Mouse (Mus musculus) gastrocnemius, postnatal 4 days (tissue): ENCODE data around the gene Rapsn. TPM values are rescaled to one million over a fixed set of nuclear protein-coding genes. Genes with fewer than 3 reads are reported as not detected.
A peak's percentile ranks its signal among the peaks of the same experiment; 100 is the strongest.
"Not testable (repeated sequence)": the region's sequence is repeated elsewhere in the genome, so short reads cannot be mapped to it uniquely, and the experiment has no call there.

ENCODE experiments used
- DNase-seq, 2 experiments: peaks; one replicate each; pipeline ENCODE4 v3.0.0; 2021 to 2022; ENCODE audit warnings: low spot score in 2 of 2, mixed read lengths in 2 of 2
- long read RNA-seq, 2 experiments: library from polyadenylated mRNA; stranded (forward); transcript quantifications; one replicate each; pipeline ENCODE4 v2.0.0; 2021
- total RNA-seq, 2 experiments: library from RNA; stranded (reverse); gene quantifications; 2 replicates each; pipeline ENCODE4 v1.2.3; 2021

Rapsn gene
- total RNA-seq = 10 to 100 TPM; 37.6 to 45.0 TPM
- long read RNA-seq, experiment 1, transcript Rapsn-201 (8 exons, 1,606 nt) = major isoform, 81 of 93 reads
- long read RNA-seq, experiment 1, partial matches to known transcripts = 2 of 93 reads
- long read RNA-seq, experiment 1, other reads (novel, unspliced or antisense) = 10 of 93 reads
- long read RNA-seq, experiment 2, transcript Rapsn-201 (8 exons, 1,606 nt) = major isoform, 106 of 123 reads
- long read RNA-seq, experiment 2, partial matches to known transcripts = 3 of 123 reads
- long read RNA-seq, experiment 2, other reads (novel, unspliced or antisense) = 11 of 123 reads

DNA sequence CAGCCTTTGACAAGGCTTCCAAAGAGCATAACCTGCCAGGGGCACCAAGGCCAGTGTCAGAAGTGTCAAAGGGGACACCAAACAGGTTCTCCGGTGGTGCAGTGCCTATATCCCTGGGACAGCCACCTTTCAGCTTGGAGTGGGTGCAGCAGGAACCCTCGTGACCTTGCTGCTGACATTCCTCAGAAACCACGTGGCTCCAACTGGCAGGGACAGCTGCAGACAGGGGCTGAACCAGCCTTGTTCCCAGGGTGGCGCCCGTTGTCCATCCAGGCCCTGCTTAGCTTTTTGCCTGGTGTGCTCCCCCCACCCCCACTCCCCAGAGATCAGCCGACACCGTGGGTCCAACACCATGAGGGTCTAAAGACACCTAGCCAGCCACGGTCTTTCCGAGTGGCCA is at the start of gene Rapsn:
Gene Rapsn (plus strand): TSS at position 236 of the 400 bp plus-strand sequence.
- DNase-seq = peak in 1 of 2 experiments; percentile 67

DNA sequence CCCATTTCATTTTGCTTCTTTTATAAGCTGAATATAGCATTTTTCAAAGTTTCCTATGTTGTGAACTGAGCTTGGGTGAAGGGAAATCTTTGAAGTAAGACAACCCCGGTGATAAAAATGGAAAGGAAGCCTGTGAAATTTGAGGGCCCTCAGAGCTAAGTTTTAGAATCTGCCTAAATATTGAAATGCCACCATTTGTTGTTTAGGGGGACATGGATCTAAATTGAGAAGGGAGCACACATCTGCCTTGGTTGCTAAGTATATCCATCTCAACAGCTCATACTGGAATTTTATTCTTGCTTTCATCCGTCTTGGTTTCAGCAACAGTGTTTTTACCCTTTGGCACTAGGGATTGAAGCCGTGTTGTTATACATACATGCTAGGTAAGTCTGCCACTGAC is 49.4 kb upstream of the Rapsn start:
- DNase-seq = no peak

DNA sequence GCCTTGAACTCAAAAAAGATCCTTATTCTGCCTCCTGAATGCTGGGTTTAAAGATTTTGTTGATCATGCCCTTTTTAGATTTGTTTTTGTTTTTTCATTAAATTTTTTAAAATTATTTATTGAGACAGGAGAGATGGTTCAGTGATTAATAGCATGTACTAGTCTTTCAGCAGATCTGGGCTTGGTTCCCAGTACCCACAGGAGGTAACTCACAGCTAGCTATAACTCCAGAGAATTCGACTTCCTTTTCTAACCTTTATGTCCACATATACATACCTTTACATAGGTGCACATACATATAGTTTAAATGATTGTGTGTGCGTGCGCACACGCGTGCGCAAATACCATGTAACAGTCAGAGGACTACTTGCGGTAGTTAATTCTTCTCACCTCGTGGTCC is 26.9 kb upstream of the Rapsn start:
- no peak for DNase-seq

DNA sequence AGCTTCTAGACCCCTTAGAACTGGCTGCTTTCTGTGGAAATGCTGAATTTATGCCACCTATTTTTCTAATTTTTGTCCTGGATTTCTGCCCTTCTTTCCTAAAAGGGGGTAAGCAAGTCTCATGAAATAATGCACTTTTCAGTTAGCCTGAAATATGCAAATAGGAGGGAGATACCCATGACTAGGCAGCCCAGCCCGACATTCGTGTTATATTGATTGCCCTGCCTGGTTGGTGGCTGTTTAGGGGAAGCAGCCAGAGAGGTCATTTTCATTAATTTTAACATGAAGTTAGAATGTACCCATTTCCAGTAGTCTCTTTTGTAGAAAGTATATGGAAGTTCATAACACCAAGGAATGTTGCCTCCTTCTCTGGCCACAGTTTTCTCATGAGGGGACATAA is 21.5 kb upstream of the Rapsn start:
- no peak for DNase-seq

DNA sequence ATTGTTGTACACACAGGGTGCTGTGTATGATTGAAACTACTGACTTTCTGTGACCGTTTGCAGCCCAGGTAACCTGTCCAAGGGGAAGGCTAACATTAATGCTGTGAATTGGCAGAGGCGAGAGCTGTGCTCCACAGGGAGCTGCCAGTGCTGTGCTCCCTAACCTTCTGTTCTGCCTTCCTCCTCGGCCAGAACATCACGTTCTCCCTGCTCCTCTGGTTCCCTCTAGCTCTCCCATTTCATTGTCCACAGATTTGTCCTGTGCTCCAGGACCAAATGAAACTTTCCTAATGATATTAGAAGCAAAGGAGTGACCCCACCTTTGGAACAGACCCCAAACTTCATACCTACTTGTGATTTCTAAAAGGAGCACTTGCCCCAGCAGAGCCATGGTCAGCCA is 20.0 kb upstream of the Rapsn start:
- no peak for DNase-seq

DNA sequence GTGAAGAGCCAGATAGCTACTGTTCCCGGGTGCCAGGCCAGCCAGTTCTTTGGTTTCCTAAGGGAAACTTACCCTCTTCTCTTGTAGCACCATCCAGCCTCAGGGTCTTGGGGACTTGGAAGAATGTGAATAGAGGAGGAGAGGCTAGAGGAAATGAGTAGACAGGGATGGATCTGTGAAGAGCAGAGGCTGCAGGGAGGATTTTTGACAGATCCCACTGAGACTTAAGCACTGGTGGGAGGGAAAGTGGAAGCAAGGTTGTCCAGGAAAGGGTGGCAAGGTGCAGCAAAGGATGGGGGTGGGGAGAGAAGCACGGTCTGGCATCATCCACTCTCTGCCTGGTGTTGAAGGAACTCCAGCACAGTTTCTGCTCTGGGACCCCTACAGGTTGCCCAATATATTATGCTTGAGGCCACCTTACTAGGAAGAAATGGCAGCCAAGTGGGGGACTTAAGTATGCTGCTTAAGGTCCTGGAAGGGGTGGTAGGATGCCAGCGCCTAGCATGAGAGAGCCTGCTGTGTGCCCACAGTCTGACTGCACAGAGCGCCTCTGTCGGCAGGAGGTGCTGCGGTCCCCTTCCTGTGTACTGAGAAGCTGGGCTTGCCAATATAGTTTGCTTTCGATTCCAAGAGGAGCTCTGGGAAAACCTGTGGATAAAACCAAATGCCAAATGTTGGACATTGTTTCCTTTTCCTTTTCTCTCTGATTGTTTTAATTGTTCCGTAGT is 17.2 kb upstream of the Rapsn start:
- DNase-seq = peak in 1 of 2 experiments; percentile 30

DNA sequence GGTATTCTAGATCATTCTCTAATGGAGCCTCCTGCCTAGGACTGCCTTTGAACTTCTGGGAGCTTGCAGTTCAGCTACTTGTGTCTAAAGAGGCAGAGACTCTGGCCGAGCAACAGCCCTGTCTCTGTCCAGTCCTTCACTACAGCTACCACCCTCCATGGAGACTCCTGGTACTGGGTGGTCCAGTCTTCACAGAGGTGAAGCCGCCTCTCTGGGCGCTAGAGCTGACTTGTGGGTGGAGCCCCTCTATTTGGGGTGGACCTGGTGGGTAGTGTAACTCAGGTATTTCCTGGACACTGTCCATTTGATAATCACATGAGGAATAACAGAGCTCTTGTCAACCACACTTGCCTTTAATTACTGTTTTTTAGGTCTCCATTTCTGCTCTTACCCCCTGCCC is 15.5 kb upstream of the Rapsn start:
- DNase-seq = no peak

DNA sequence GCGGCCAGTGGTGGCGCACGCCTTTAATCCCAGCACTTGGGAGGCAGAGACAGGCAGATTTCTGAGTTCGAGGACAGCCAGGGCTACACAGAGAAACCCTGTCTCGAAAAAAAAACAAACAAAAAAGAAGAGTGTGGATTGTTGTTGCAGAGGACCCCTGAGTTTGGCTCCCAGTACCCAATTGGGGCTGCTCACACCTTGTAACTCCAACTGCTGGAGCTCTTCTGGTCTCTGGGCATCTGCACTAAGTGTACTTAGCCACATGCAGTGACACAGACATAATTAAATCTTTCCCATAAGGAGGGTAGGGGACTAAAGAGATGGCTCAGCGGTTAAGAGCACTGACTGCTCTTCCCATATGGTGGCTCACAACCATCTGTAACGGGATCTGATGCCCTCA is 13.2 kb upstream of the Rapsn start:
- not testable (repeated sequence) for DNase-seq

DNA sequence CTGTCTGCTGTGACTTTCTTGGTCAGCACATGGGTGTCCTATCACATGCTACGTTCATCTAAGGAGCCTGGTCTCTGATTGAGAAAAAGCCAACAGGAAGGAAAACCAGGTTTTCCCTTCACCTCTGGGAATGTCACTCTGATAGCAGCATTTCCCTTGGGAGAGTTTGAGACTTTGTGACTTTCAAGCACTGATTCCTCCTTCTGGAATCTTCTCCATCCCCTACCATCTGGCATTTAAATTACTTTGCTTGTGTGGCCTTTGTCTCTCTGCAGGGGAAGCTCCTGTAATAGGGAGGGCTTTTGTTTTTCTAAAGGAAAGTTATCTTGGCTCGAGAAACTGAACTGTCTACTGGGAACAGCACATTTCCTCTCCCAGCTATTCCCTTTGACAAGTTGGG is 12.3 kb upstream of the Rapsn start:
- DNase-seq = no peak

DNA sequence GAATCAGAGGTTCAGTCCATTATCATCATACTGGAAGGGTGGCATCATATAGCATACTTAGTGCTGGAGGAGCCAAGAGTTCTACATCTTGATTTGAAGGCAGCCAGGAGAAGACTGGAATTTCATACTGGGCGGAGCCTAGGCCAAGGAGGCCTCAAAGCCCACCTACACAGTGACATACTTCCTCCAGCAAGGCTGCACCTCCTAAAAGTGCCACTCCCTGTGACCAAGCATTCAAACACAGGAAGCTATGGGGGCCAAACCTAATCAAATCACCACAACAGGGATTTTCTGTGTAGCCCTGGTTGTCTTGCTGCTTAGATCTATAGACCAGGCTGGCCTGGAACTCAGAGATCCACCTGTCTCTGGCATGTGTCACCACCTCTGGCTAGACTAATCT is 11.5 kb upstream of the Rapsn start:
- no peak for DNase-seq

DNA sequence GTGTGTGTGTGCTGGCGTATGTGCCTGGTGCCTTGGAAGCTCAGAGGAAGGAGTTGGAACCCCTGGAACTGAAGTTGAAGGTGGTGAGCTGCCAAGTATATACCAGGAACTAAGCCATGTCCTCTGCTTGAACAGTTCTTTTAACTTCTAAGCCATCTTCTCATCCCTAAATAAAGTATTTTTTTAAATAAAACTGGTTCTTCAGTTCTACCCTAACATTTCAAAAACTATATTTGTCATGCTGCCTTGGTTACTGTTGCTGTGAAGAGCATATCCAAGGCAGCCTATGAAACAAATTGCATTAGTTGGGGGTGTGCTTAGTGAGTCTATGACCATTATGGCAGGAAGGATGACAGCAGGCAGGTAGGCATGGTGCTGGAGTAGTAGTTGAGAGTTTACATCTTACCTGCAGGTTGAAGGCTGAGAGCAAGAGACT is 10.3 kb upstream of the Rapsn start:
- no peak for DNase-seq

DNA sequence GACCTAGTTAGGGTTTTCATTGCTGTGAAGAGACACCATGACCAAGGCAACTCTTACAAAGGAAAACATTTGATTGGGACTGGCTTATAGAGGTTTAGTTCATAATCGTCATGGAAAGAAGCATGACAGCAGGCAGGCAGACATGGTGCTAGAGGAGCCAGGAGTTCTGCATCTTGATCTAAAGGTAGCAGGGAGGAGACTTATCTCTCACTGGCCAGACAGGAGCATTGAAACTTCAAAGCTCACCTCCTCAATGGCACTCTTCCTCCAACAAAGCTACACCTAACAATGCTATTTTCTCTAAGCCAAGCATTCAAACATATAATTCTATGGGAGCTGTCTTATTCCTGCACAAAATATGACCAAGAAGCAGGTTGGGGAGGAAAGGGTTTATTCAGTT is 8.9 kb upstream of the Rapsn start:
- DNase-seq = no peak

DNA sequence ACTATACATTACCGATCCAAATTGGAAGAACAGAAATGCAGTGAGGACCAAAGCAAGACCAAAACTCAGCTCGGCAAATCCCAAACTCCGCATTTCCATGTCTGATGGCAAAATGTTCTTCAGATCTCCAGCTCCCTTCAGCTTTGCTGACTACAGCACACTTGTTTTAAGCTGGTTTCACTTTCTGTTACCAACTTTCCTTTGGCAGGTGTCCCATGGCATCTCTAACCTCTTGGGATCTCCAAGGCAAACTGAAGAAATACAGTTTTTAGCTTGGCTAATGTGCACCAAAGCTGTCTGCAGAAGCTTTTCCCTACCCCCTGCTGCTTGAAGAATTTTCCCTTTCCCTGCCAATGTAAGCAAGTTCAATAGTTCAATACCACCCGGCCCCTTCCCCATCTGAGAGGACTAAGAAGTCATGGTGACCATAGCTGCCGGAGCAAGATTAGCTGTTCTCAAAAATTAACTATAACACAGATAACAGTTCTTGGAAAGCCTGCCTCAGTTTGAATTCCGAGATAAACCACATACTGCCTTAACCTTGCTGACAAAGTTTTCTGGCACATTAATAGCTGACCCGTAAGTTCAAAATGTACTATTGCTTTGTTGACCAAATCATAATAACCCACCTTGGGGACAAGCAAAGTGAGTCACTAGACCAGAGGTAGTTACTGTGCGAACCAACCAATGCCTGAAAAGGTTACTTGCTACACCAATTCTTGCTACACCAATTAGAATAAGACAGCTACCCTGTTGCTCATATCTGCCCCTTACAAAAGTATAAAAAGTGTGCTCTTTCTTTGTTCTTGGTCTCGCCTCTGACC is 7.8 kb upstream of the Rapsn start:
- no peak for DNase-seq

DNA sequence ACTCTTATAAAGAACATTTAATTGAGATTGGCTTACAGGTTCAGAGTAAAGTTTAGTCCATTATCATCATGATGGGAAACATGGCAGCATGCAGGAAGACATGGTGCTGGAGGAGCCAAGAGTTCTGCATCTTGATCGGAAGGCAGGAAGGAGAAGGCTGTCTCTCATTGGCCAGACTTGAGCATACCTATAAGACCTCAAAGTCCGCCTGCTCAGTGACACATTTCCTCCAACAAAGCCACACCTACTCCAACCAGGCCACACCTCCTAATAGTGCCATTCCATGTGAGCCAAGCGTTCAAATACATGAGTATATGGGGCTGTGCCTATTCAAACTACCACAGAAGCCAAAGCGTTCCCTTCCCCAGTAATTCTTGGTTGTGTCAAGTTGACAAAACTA is 4.2 kb upstream of the Rapsn start:
- no peak for DNase-seq

DNA sequence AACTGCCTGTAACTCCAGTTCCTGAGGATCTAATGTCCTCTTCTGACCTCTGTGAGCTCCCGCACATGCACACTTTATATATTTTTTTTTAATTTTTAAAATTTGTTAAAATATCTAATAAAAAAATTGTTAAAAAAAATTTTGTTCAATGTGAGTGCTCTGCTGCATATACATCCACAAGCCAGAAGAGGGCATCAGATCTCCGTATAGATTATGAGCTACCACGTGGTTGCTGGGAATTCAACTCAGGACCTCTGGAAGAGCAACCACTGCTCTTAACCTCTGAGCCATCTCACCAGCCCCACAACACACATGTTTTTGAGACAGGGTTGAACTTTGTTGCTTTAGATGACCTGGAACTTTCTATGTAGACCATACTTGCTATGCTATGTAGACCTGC is 2.4 kb upstream of the Rapsn start:
- DNase-seq = no peak

DNA sequence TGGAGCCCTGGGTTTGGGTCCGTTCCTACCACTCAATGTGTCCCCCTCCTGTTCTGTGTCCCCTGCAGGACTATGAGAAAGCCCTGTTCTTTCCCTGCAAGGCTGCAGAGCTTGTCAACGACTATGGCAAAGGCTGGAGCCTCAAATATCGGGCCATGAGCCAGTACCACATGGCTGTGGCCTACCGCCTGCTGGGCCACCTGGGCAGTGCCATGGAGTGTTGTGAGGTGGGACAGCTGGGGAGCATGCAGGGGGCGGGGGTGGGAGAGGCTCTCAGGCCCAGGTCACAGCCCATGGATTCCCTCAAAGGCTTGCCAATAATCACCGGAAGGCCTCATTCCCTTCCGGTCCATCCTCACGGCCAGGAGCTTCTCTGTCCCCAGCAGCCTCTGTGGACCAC is 6.4 kb downstream of the Rapsn start:
- no peak for DNase-seq

DNA sequence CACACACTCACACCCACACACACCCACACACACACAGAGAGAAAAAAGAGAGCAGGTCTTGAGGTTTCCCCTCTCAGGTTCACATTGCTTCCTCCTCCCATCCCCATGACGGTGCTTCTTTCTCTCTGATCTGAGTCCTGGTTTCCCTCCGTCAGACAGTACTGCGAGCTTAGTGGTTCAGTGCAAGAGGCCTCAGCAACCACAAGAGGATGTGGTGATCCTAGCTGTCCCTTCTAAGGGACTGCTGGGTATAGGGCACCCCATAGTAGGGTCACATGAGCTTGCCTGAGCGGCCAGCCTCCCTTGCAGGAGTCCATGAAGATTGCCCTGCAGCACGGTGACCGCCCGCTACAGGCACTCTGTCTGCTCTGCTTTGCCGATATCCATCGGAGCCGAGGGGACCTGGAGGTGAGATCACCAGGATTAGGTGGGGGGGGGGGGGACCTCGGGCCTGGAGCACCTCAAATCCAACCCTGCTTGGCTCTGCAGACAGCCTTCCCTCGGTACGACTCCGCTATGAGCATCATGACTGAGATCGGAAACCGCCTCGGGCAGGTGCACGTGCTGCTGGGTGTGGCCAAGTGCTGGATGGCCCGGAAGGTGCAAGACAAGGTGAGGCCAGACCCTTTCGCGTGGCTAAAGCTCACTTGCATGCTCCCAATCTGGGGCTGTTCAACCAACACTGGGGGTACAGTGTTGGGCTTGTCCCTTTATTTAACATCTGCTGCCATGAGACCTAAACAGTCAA is 7.4 kb downstream of the Rapsn start:
- DNase-seq = no peak

DNA sequence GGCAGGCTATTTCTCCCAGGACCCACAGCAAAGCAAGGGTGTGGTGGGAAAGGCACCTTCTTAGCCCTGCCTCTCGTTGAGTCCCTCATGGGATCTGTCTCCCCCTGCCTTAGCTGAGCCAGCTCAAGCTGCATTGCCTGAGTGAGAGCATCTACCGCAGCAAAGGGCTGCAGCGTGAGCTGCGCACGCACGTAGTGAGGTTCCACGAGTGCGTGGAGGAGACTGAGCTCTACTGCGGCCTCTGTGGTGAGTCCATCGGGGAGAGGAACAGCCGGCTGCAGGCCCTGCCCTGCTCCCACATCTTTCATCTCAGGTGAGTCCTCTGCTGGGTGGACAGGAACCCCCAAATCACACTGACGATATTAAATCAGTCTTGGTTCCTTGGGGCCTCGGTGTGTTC is 9.3 kb downstream of the Rapsn start:
- DNase-seq = no peak

DNA sequence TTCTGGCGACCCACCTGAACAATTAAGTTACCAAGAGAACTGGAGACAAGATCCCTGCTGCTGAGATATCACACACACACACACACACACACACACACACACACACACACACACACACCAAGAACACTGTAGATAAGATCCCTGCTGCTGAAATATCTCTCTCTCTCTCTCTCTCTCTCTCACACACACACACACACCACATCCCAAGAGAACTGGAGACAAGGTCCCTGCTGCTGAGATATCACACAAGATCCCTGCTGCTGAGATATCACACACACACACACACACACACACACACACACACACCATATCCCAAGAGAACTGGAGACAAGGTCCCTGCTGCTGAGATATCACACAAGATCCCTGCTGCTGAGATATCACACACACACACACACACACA is 10.4 kb downstream of the Rapsn start:
- DNase-seq = not testable (repeated sequence)

DNA sequence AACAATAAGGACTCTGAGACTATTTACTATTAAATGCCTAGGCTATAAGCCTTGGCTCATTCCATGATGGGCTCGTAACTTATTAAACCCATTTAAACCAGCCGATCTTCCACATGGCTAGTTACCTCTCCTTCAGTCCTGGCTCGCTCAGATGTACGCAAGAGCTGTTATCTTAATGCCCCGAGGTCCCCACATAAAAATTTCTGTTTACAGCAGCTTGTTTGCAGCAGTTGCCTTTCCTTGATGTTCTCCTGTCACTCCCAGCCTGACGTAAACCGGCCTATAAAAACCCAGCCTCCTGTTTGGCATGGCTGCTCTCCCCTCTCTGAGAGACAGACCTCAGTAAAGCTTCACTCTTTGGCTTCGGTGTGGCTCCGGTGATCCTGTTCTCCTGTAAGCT is 11.9 kb downstream of the Rapsn start:
- no peak for DNase-seq

DNA sequence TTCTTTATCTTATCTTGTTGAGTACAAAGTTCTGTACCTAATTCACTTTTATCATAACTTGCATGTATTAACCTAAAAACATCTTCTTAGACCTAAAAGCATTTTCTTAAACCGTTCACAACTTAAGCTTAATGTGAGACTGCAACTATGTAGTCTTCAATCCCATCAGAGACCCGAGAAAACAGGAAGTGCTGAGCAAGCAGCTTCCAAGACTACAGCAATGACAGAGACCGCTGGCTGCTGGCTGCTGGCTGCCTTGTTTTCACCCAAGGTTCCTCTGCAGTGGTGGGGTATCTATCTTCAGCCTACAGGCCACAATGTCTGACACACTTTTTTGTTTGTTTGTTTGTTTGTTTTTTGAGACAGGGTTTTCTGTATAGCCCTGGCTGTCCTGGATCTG is 16.5 kb downstream of the Rapsn start:
- DNase-seq = no peak
